ENCODE assay signal across 10 mouse cellular contexts in genomic region chr17:83969407-83969826, GRCm38 (mm10).
A peak's percentile ranks its signal among the peaks of the same experiment; 100 is the strongest.
DNase-seq lines count a peak whose midpoint lies in the region; ATAC-seq and TF ChIP-seq lines count a peak whose summit lies in the region.
"Had no signal": no experiment of that assay in that cellular context is flagged by ENCODE, and none has a peak within 500 bp of the region (broad histone marks: within the 10 kb centered on the region; RNA-seq: fewer than 3 reads in every experiment).

No protein-coding gene starts in this region.

- H3K27me3 ChIP-seq in forebrain, embryonic 10.5 days (ENCODE audit: poor library complexity, severe bottlenecking): 0 out of 2 replicates have a peak, but pooled peaks cover under 1% of the 10 kb centered on the region
- no peaks in the 10 kb centered on the region for H3K27me3 ChIP-seq in forebrain, embryonic 14.5 days (replicated peaks; ENCODE audit: control insufficient read depth, insufficient read depth, low read length)
- peaks cover 8% of the 10 kb centered on the region; the same call in 1 of the 2 replicates for H3K27me3 ChIP-seq in midbrain, embryonic 10.5 days (ENCODE audit: low read depth, poor library complexity, severe bottlenecking)
- H3K27me3 ChIP-seq in midbrain, embryonic 14.5 days (ENCODE audit: control insufficient read depth, insufficient read depth, low read length): no peaks in the 10 kb centered on the region
- no peaks in the 10 kb centered on the region for H3K27me3 ChIP-seq in limb, embryonic 14.5 days (ENCODE audit: control insufficient read depth, insufficient read depth, low read length)
- H3K27me3 ChIP-seq in stomach, postnatal 0 days (ENCODE audit: control insufficient read depth, insufficient read depth, low read length): no peaks in the 10 kb centered on the region

- no peak for TF ChIP-seq EP300 in stomach, postnatal 0 days (optimal IDR thresholded peaks at IDR 0.05)

- H3K4me1 ChIP-seq in forebrain, embryonic 10.5 days: peaks cover 36% of the 10 kb centered on the region
- H3K4me1 ChIP-seq in forebrain, embryonic 14.5 days (ENCODE audit: control insufficient read depth, insufficient read depth, low read length): 0 out of 2 replicates have a peak, but pooled peaks cover 3% of the 10 kb centered on the region
- H3K4me1 ChIP-seq in midbrain, embryonic 10.5 days: peaks cover 25% of the 10 kb centered on the region
- H3K4me1 ChIP-seq in midbrain, embryonic 14.5 days (ENCODE audit: control insufficient read depth, insufficient read depth, low read length): no peaks in the 10 kb centered on the region; the same call in 1 of the 2 replicates
- peaks cover 38% of the 10 kb centered on the region for H3K4me1 ChIP-seq in limb, embryonic 14.5 days (ENCODE audit: control insufficient read depth, insufficient read depth, low read length)
- peaks cover 2% of the 10 kb centered on the region; the same call in 1 of the 2 replicates for H3K4me1 ChIP-seq in stomach, postnatal 0 days (replicated peaks; ENCODE audit: control insufficient read depth, insufficient read depth)

- no peak for ATAC-seq in forebrain, embryonic 14.5 days
- ATAC-seq in midbrain, embryonic 14.5 days (ENCODE audit: low FRiP score, low TSS enrichment): no peak
- peak; percentile 61 for ATAC-seq in limb, embryonic 14.5 days (ENCODE audit: low FRiP score, low read depth)
- peak; percentile 76 for ATAC-seq in stomach, postnatal 0 days (ENCODE audit: low FRiP score, low TSS enrichment)

- no peak overlapping the region for H3K4me3 ChIP-seq in forebrain, embryonic 10.5 days
- no peak overlapping the region for H3K4me3 ChIP-seq in forebrain, embryonic 14.5 days (ENCODE audit: low read depth, low read length)
- H3K4me3 ChIP-seq in midbrain, embryonic 10.5 days: no peak overlapping the region
- H3K4me3 ChIP-seq in midbrain, embryonic 14.5 days (replicated peaks; ENCODE audit: low read depth, low read length): no peak overlapping the region
- H3K4me3 ChIP-seq in limb, embryonic 14.5 days (replicated peaks; ENCODE audit: low read length): no peak overlapping the region
- no peak overlapping the region for H3K4me3 ChIP-seq in stomach, postnatal 0 days (ENCODE audit: low read depth, low read length)
- H3K4me3 ChIP-seq: megakaryocyte, embryonic 14.5 days had no signal

- WGBS in forebrain, embryonic 10.5 days: 79% methylated on average over 7 of the region's 7 CpGs
- WGBS in forebrain, embryonic 14.5 days: 85% methylated on average over 7 of the region's 7 CpGs
- 71% methylated on average over 7 of the region's 7 CpGs for WGBS in midbrain, embryonic 10.5 days
- 71% methylated on average over 7 of the region's 7 CpGs for WGBS in midbrain, embryonic 14.5 days
- WGBS in limb, embryonic 14.5 days: 24% methylated on average over 7 of the region's 7 CpGs
- WGBS in stomach, postnatal 0 days: 46% methylated on average over 7 of the region's 7 CpGs

- H3K9ac ChIP-seq in forebrain, embryonic 14.5 days (ENCODE audit: low read length): no peak overlapping the region
- no peak overlapping the region for H3K9ac ChIP-seq in midbrain, embryonic 14.5 days (replicated peaks; ENCODE audit: low read length)
- no peak overlapping the region for H3K9ac ChIP-seq in limb, embryonic 14.5 days (ENCODE audit: low read depth, low read length, severe bottlenecking)
- no peak overlapping the region for H3K9ac ChIP-seq in stomach, postnatal 0 days (ENCODE audit: low read length)

- no peak for TF ChIP-seq POLR2A in limb, embryonic 14.5 days (IDR thresholded peaks at IDR 0.05; ENCODE audit: borderline replicate concordance, extremely low read depth, insufficient read depth, insufficient read length)

- H3K36me3 ChIP-seq in forebrain, embryonic 10.5 days (replicated peaks): no peaks in the 10 kb centered on the region
- no peaks in the 10 kb centered on the region for H3K36me3 ChIP-seq in forebrain, embryonic 14.5 days (ENCODE audit: control insufficient read depth, insufficient read depth, low read length)
- H3K36me3 ChIP-seq in midbrain, embryonic 10.5 days: no peaks in the 10 kb centered on the region
- no peaks in the 10 kb centered on the region for H3K36me3 ChIP-seq in midbrain, embryonic 14.5 days (ENCODE audit: control insufficient read depth, insufficient read depth, low read length)
- H3K36me3 ChIP-seq in limb, embryonic 14.5 days (ENCODE audit: control insufficient read depth, insufficient read depth, low read length): no peaks in the 10 kb centered on the region
- H3K36me3 ChIP-seq in stomach, postnatal 0 days (ENCODE audit: control insufficient read depth, insufficient read depth, low read length): no peaks in the 10 kb centered on the region

- DNase-seq in forebrain, embryonic 10.5 days (ENCODE audit: extremely low spot score, low spot score): no peak
- DNase-seq in forebrain, embryonic 14.5 days (ENCODE audit: low spot score): no peak
- DNase-seq in midbrain, embryonic 10.5 days (ENCODE audit: low spot score): no peak
- no peak for DNase-seq in midbrain, embryonic 14.5 days
- peak; percentile 61 for DNase-seq in limb, embryonic 14.5 days (ENCODE audit: low spot score)
- no peak for DNase-seq in stomach, postnatal 0 days (ENCODE audit: low spot score)
- DNase-seq in adrenal gland, postnatal 10 days: no peak
- no peak for DNase-seq in frontal cortex, postnatal 36 days (ENCODE audit: low spot score in 2 of 2)
- DNase-seq: kidney, adult 18-20 months had no signal

- no peak overlapping the region for H3K4me2 ChIP-seq in forebrain, embryonic 14.5 days (ENCODE audit: low read length)
- no peak overlapping the region for H3K4me2 ChIP-seq in midbrain, embryonic 14.5 days (ENCODE audit: low read length)
- no peak overlapping the region for H3K4me2 ChIP-seq in limb, embryonic 14.5 days (replicated peaks; ENCODE audit: low read depth, low read length, severe bottlenecking)
- H3K4me2 ChIP-seq in stomach, postnatal 0 days (replicated peaks; ENCODE audit: low read depth): no peak overlapping the region

- TF ChIP-seq CTCF in stomach, postnatal 0 days (IDR thresholded peaks at IDR 0.05; ENCODE audit: low read depth): no peak

- H3K9me3 ChIP-seq in forebrain, embryonic 10.5 days: no peaks in the 10 kb centered on the region; the same call in 1 of the 2 replicates
- no peaks in the 10 kb centered on the region for H3K9me3 ChIP-seq in forebrain, embryonic 14.5 days (replicated peaks; ENCODE audit: control insufficient read depth, low read length)
- no peaks in the 10 kb centered on the region; the same call in 1 of the 2 replicates for H3K9me3 ChIP-seq in midbrain, embryonic 10.5 days (replicated peaks)
- no peaks in the 10 kb centered on the region for H3K9me3 ChIP-seq in midbrain, embryonic 14.5 days (ENCODE audit: control insufficient read depth, low read length)
- H3K9me3 ChIP-seq in limb, embryonic 14.5 days (ENCODE audit: control insufficient read depth, low read length): no peaks in the 10 kb centered on the region
- H3K9me3 ChIP-seq in stomach, postnatal 0 days (ENCODE audit: control insufficient read depth, low read length): no peaks in the 10 kb centered on the region

- peak overlapping the region; percentile 63 for H3K27ac ChIP-seq in forebrain, embryonic 10.5 days
- no peak overlapping the region for H3K27ac ChIP-seq in forebrain, embryonic 14.5 days (ENCODE audit: low read depth, low read length)
- peak overlapping the region; percentile 39 for H3K27ac ChIP-seq in midbrain, embryonic 10.5 days (replicated peaks)
- no peak overlapping the region for H3K27ac ChIP-seq in midbrain, embryonic 14.5 days (replicated peaks; ENCODE audit: low read depth, low read length)
- peak overlapping the region; percentile 53 for H3K27ac ChIP-seq in limb, embryonic 14.5 days (replicated peaks; ENCODE audit: low read depth, low read length)
- peak overlapping the region; percentile 53 for H3K27ac ChIP-seq in stomach, postnatal 0 days (replicated peaks)

Comparison
In these comparisons a context has a peak if more than half of its experiments do, and no peak if none do; other contexts are left out.
1. H3K27ac ChIP-seq: peak in forebrain, embryonic 10.5 days (single experiment), midbrain, embryonic 10.5 days (single experiment), limb, embryonic 14.5 days (single experiment) and stomach, postnatal 0 days (single experiment); none in forebrain, embryonic 14.5 days (single experiment) and midbrain, embryonic 14.5 days (single experiment).
2. ATAC-seq: peak in limb, embryonic 14.5 days (single experiment) and stomach, postnatal 0 days (single experiment); none in forebrain, embryonic 14.5 days (single experiment) and midbrain, embryonic 14.5 days (single experiment).